Mouse (Mus musculus) spleen, adult 2 months (tissue): ENCODE measurements around the gene Asic2. TPM values are rescaled to one million over a fixed set of nuclear protein-coding genes. Genes with fewer than 3 reads are reported as not detected.

ENCODE experiments used
- DNase-seq, 2 experiments: peaks; one replicate each; pipeline versions ENCODE4 v3.0.0 to v3.0.0-alpha.2; 2012 to 2021; ENCODE audit warnings: low spot score in 2 of 2, low read depth in 1 of 2
- H3K27ac ChIP-seq: fragments of 200-500 bp; 2 replicates; pipeline ENCODE4 v1.5.1; 2012; ENCODE audit warnings: low read length, inconsistent platforms; ENCODE audit not compliant: insufficient read depth
- H3K27me3 ChIP-seq: fragments of 200-500 bp; 2 replicates; pipeline ENCODE4 v1.6.1; 2012; ENCODE audit warnings: mild to moderate bottlenecking, moderate library complexity, low read length, inconsistent platforms; ENCODE audit not compliant: control insufficient read depth, insufficient read depth
- H3K36me3 ChIP-seq: fragments of 200-500 bp; 2 replicates; pipeline ENCODE4 v1.6.1; 2012; ENCODE audit warnings: mild to moderate bottlenecking, low read length, inconsistent platforms; ENCODE audit not compliant: control insufficient read depth, insufficient read depth
- H3K4me1 ChIP-seq: fragments of 200-500 bp; 2 replicates; pipeline ENCODE4 v1.6.1; 2011; ENCODE audit warnings: inconsistent platforms; ENCODE audit not compliant: control insufficient read depth, insufficient read depth, insufficient read length
- H3K4me3 ChIP-seq: fragments of 200-500 bp; 2 replicates; pipeline ENCODE4 v1.5.1; 2011; ENCODE audit warnings: mild to moderate bottlenecking, inconsistent platforms; ENCODE audit not compliant: insufficient read depth, insufficient read length; ENCODE audit errors: extremely low read depth
- CTCF ChIP-seq: fragments of 200-500 bp; IDR thresholded peaks from 2 replicates; pipeline ENCODE4 v1.5.1; 2011; ENCODE audit warnings: mild to moderate bottlenecking, inconsistent platforms; ENCODE audit not compliant: insufficient read depth, insufficient read length, insufficient replicate concordance; ENCODE audit errors: extremely low read depth
- POLR2A ChIP-seq: fragments of 200-500 bp; IDR thresholded peaks from 2 replicates; pipeline ENCODE4 v1.6.1; 2011; ENCODE audit warnings: low read depth, low read length, inconsistent platforms
- WGBS: fragments of 180-500 bp; shearing (Covaris S2); methylation state at CpG from one replicate; pipeline ENCODE4 v1.1.7; 2018; 5-methylcytosine and 5-hydroxymethylcytosine counted together
- polyA plus RNA-seq: library from polyadenylated mRNA; depleted of rRNA; stranded (reverse); fragments of >200 nt; gene quantifications from 2 replicates; pipeline ENCODE4 v1.2.3, GENCODE M21; 2012

Asic2 gene
- polyA plus RNA-seq, 1 experiment, result 0.46 TPM

- Histone ChIP-seq H3K4me1 (peaks cover 5% of the 10 kb centered on the region), H3K27ac (no peak overlapping the region), H3K27me3 (no peaks in the 10 kb centered on the region), H3K36me3 (no peaks in the 10 kb centered on the region), H3K4me3 (no peak overlapping the region)
- no peak for TF ChIP-seq POLR2A
- no peak for TF ChIP-seq CTCF
- WGBS, result 13% methylated on average over 1 of the region's 1 CpGs
- no peak for DNase-seq
These were observed 120.3 kb downstream of the Asic2 start for GRCm38 (mm10) chr11:81847773-81848490.

GRCm38 (mm10) chr11:81845686-81846036 is 122.6 kb downstream of the Asic2 start:
- no peaks in the 10 kb centered on the region for H3K36me3 ChIP-seq
- TF ChIP-seq POLR2A, result no peak
- no peak for TF ChIP-seq CTCF
- H3K4me1 ChIP-seq, result peaks cover 5% of the 10 kb centered on the region
- no peak overlapping the region for H3K27ac ChIP-seq
- H3K27me3 ChIP-seq, result no peaks in the 10 kb centered on the region
- H3K4me3 ChIP-seq, result no peak overlapping the region
- 70% methylated on average over 3 of the region's 3 CpGs for WGBS
- no peak for DNase-seq

- Histone ChIP-seq H3K4me1 (peaks cover 5% of the 10 kb centered on the region), H3K4me3 (no peak overlapping the region), H3K36me3 (no peaks in the 10 kb centered on the region), H3K27ac (no peak overlapping the region), H3K27me3 (no peaks in the 10 kb centered on the region)
- 75% methylated on average over 5 of the region's 5 CpGs for WGBS
- TF ChIP-seq CTCF (no peak), POLR2A (no peak)
- DNase-seq, result no peak
These were observed 123.1 kb downstream of the Asic2 start for GRCm38 (mm10) chr11:81845010-81845685.

GRCm38 (mm10) chr11:81841001-81841400 is 127.3 kb downstream of the Asic2 start:
- 79% methylated on average over 2 of the region's 2 CpGs for WGBS
- Histone ChIP-seq H3K27ac (no peak overlapping the region), H3K4me3 (no peak overlapping the region), H3K36me3 (no peaks in the 10 kb centered on the region), H3K4me1 (no peaks in the 10 kb centered on the region; the same call in 1 of the 2 replicates), H3K27me3 (no peaks in the 10 kb centered on the region)
- DNase-seq, result no peak
- no peak for TF ChIP-seq CTCF
- TF ChIP-seq POLR2A, result no peak

- Histone ChIP-seq H3K36me3 (no peaks in the 10 kb centered on the region), H3K4me3 (no peak overlapping the region), H3K27me3 (no peaks in the 10 kb centered on the region), H3K27ac (no peak overlapping the region), H3K4me1 (peaks cover 2% of the 10 kb centered on the region; the same call in 1 of the 2 replicates)
- 87% methylated on average over 4 of the region's 4 CpGs for WGBS
- no peak for DNase-seq
- TF ChIP-seq CTCF (no peak), POLR2A (no peak)
These were observed 129.8 kb downstream of the Asic2 start for GRCm38 (mm10) chr11:81838426-81838825.

GRCm38 (mm10) chr11:81832381-81832780 is 135.9 kb downstream of the Asic2 start:
- 0 out of 2 replicates have a peak, but pooled peaks cover 2% of the 10 kb centered on the region for H3K4me1 ChIP-seq
- H3K36me3 ChIP-seq, result no peaks in the 10 kb centered on the region
- WGBS, result 73% methylated on average over 1 of the region's 1 CpGs
- H3K4me3 ChIP-seq, result no peak overlapping the region
- DNase-seq, result no peak
- TF ChIP-seq CTCF (no peak), POLR2A (no peak)
- no peaks in the 10 kb centered on the region for H3K27me3 ChIP-seq
- no peak overlapping the region for H3K27ac ChIP-seq

GRCm38 (mm10) chr11:81816531-81816930 is 151.7 kb downstream of the Asic2 start:
- Histone ChIP-seq H3K27me3 (no peaks in the 10 kb centered on the region), H3K4me1 (no peaks in the 10 kb centered on the region), H3K36me3 (no peaks in the 10 kb centered on the region), H3K27ac (no peak overlapping the region), H3K4me3 (no peak overlapping the region)
- TF ChIP-seq CTCF (no peak), POLR2A (no peak)
- 80% methylated on average over 5 of the region's 5 CpGs for WGBS
- no peak for DNase-seq
